Mouse (Mus musculus): ENCODE data around the gene Epdr1. TPM values are rescaled to one million over a fixed set of nuclear protein-coding genes. Genes with fewer than 3 reads are reported as not detected.
"Not testable (repeated sequence)": the region's sequence is repeated elsewhere in the genome, so short reads cannot be mapped to it uniquely, and the experiment has no call there.

Epdr1 gene
- polyA plus RNA-seq, 1 experiment from 2014 or later, result 20.2 TPM

GRCm38 (mm10) chr13:19602531-19602930 is 17.2 kb downstream of the Epdr1 start:
- Histone ChIP-seq H3K27ac (no peak overlapping the region), H3K27me3 (no peaks in the 10 kb centered on the region), H3K4me3 (no peak overlapping the region), H3K4me2 (replicated peaks) (no peak overlapping the region), H3K36me3 (no peaks in the 10 kb centered on the region), H3K9ac (no peak overlapping the region), H3K4me1 (no peaks in the 10 kb centered on the region), H3K9me3 (no peaks in the 10 kb centered on the region)
- 46% methylated on average over 1 of the region's 1 CpGs for WGBS
- no peak for ATAC-seq (ENCODE audit: insufficient number of reproducible peaks, insufficient read depth, low FRiP score, low TSS enrichment)

GRCm38 (mm10) chr13:19599242-19599641 is 20.5 kb downstream of the Epdr1 start:
- H3K27ac ChIP-seq, result no peak overlapping the region
- ATAC-seq (ENCODE audit: insufficient number of reproducible peaks, insufficient read depth, low FRiP score, low TSS enrichment), result no peak
- H3K4me2 ChIP-seq (replicated peaks), result no peak overlapping the region
- 72% methylated on average over 6 of the region's 6 CpGs for WGBS
- no peaks in the 10 kb centered on the region for H3K4me1 ChIP-seq
- H3K27me3 ChIP-seq, result no peaks in the 10 kb centered on the region
- H3K9me3 ChIP-seq, result no peaks in the 10 kb centered on the region
- H3K9ac ChIP-seq, result no peak overlapping the region
- H3K36me3 ChIP-seq, result no peaks in the 10 kb centered on the region
- no peak overlapping the region for H3K4me3 ChIP-seq

- Histone ChIP-seq H3K4me3 (no peak overlapping the region), H3K9ac (no peak overlapping the region), H3K4me2 (replicated peaks) (no peak overlapping the region), H3K36me3 (no peaks in the 10 kb centered on the region), H3K9me3 (no peaks in the 10 kb centered on the region), H3K4me1 (no peaks in the 10 kb centered on the region), H3K27me3 (no peaks in the 10 kb centered on the region), H3K27ac (no peak overlapping the region)
- no peak for ATAC-seq (ENCODE audit: insufficient number of reproducible peaks, insufficient read depth, low FRiP score, low TSS enrichment)
- WGBS, result 94% methylated on average over 1 of the region's 1 CpGs
Measured at GRCm38 (mm10) chr13:19595141-19595540, 24.6 kb downstream of the Epdr1 start.

- no peaks in the 10 kb centered on the region for H3K9me3 ChIP-seq
- no peaks in the 10 kb centered on the region for H3K36me3 ChIP-seq
- no peaks in the 10 kb centered on the region for H3K4me1 ChIP-seq
- H3K27me3 ChIP-seq, result no peaks in the 10 kb centered on the region
- WGBS, result 90% methylated on average over 3 of the region's 3 CpGs
- no peak overlapping the region for H3K27ac ChIP-seq
- H3K4me3 ChIP-seq, result no peak overlapping the region
- no peak for ATAC-seq (ENCODE audit: insufficient number of reproducible peaks, insufficient read depth, low FRiP score, low TSS enrichment)
- no peak overlapping the region for H3K9ac ChIP-seq
- H3K4me2 ChIP-seq (replicated peaks), result no peak overlapping the region
Measured at GRCm38 (mm10) chr13:19590996-19591759, 28.5 kb downstream of the Epdr1 start.

GRCm38 (mm10) chr13:19575947-19576346 is 43.8 kb downstream of the Epdr1 start:
- Histone ChIP-seq H3K27ac (no peak overlapping the region), H3K4me3 (no peak overlapping the region), H3K27me3 (no peaks in the 10 kb centered on the region), H3K4me2 (replicated peaks) (no peak overlapping the region), H3K9me3 (no peaks in the 10 kb centered on the region), H3K36me3 (no peaks in the 10 kb centered on the region), H3K4me1 (no peaks in the 10 kb centered on the region), H3K9ac (no peak overlapping the region)
- ATAC-seq (ENCODE audit: insufficient number of reproducible peaks, insufficient read depth, low FRiP score, low TSS enrichment), result no peak
- 90% methylated on average over 3 of the region's 3 CpGs for WGBS

GRCm38 (mm10) chr13:19574723-19575122 is 45.0 kb downstream of the Epdr1 start:
- WGBS, result 86% methylated on average over 2 of the region's 2 CpGs
- not testable (repeated sequence) for H3K4me3 ChIP-seq; H3K4me2 ChIP-seq (replicated peaks); H3K36me3 ChIP-seq; ATAC-seq (ENCODE audit: insufficient number of reproducible peaks, insufficient read depth, low FRiP score, low TSS enrichment); H3K27me3 ChIP-seq; H3K9ac ChIP-seq; H3K27ac ChIP-seq; H3K9me3 ChIP-seq; H3K4me1 ChIP-seq

GRCm38 (mm10) chr13:19570166-19570565 is 49.6 kb downstream of the Epdr1 start:
- H3K36me3 ChIP-seq; H3K27me3 ChIP-seq; H3K4me1 ChIP-seq; H3K4me3 ChIP-seq; ATAC-seq (ENCODE audit: insufficient number of reproducible peaks, insufficient read depth, low FRiP score, low TSS enrichment); H3K4me2 ChIP-seq (replicated peaks); H3K9ac ChIP-seq; H3K9me3 ChIP-seq; H3K27ac ChIP-seq: not testable (repeated sequence)

- no peak overlapping the region for H3K9ac ChIP-seq
- H3K4me3 ChIP-seq, result no peak overlapping the region
- H3K36me3 ChIP-seq, result no peaks in the 10 kb centered on the region
- H3K4me2 ChIP-seq (replicated peaks), result no peak overlapping the region
- no peak overlapping the region for H3K27ac ChIP-seq
- no peaks in the 10 kb centered on the region for H3K4me1 ChIP-seq
- no peak for ATAC-seq (ENCODE audit: insufficient number of reproducible peaks, insufficient read depth, low FRiP score, low TSS enrichment)
- H3K27me3 ChIP-seq, result no peaks in the 10 kb centered on the region
- no peaks in the 10 kb centered on the region for H3K9me3 ChIP-seq
- 80% methylated on average over 1 of the region's 1 CpGs for WGBS
Measured at GRCm38 (mm10) chr13:19562510-19562909, 57.2 kb downstream of the Epdr1 start.

GRCm38 (mm10) chr13:19555391-19555790 is 64.3 kb downstream of the Epdr1 start:
- Histone ChIP-seq H3K4me3 (no peak overlapping the region), H3K4me2 (replicated peaks) (no peak overlapping the region), H3K27me3 (no peaks in the 10 kb centered on the region; the same call in 1 of the 2 replicates), H3K9me3 (no peaks in the 10 kb centered on the region), H3K9ac (no peak overlapping the region), H3K27ac (no peak overlapping the region), H3K36me3 (no peaks in the 10 kb centered on the region), H3K4me1 (no peaks in the 10 kb centered on the region)
- no peak for ATAC-seq (ENCODE audit: insufficient number of reproducible peaks, insufficient read depth, low FRiP score, low TSS enrichment)
- 61% methylated on average over 4 of the region's 4 CpGs for WGBS

Other genes starting within 250 kb of the Epdr1 start
- gene Stard3nl, start 224.1 kb downstream of the Epdr1 start, polyA plus RNA-seq (2016; fragmentation: Nextera tagmentation; extraction: Ambion mirVana), result 116 and 127 TPM in 2 replicates
- 3.0 and 3.5 TPM in 2 replicates for gene Sfrp4, start 3.2 kb upstream of the Epdr1 start, polyA plus RNA-seq (2016; fragmentation: Nextera tagmentation; extraction: Ambion mirVana)
- not detected in 2 replicates for gene Nme8, start 77.9 kb upstream of the Epdr1 start, polyA plus RNA-seq (2016; fragmentation: Nextera tagmentation; extraction: Ambion mirVana)
- gene Gpr141, start 204.3 kb upstream of the Epdr1 start, polyA plus RNA-seq (2016; fragmentation: Nextera tagmentation; extraction: Ambion mirVana), result 0.12 and 0.13 TPM in 2 replicates

All from embryonic facial prominence, embryonic 12.5 days (tissue).